Mouse (Mus musculus): ENCODE data around the gene Msi2.

Msi2 gene

GRCm38 (mm10) chr11:88482636-88483035, 235.7 kb downstream of the Msi2 start:
- DNase-seq (ENCODE audit: low read depth): no peak

GRCm38 (mm10) chr11:88482236-88482635, 236.1 kb downstream of the Msi2 start:
- DNase-seq (ENCODE audit: low read depth): no peak

GRCm38 (mm10) chr11:88481602-88482161, 236.6 kb downstream of the Msi2 start:
- no peak for DNase-seq (ENCODE audit: low read depth)

DNA sequence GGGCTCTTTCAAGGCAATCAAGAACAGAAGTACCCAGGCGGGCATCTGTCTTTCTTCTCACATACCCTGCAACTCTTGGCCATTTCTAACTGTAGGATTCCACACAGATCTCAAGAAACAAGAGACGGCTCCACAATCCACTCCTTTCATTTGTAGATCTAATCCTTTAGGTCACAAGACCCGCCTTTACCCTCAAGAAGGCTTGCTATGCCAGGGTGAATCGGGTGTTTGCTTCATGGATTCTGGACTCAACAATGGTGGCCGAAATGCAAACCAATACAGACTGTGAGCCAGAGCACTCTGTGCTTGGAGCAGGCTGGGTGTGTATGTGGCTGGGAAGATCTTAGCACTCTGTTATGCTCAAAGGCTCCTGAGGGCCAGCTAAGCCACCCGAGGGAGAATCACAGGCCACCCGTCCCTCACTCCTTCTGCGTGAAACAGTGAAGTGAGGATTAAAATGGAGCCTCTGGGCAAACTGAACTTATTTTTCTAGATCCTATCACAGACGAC, 237.2 kb downstream of the Msi2 start:
- no peak for DNase-seq (ENCODE audit: low read depth)

DNA sequence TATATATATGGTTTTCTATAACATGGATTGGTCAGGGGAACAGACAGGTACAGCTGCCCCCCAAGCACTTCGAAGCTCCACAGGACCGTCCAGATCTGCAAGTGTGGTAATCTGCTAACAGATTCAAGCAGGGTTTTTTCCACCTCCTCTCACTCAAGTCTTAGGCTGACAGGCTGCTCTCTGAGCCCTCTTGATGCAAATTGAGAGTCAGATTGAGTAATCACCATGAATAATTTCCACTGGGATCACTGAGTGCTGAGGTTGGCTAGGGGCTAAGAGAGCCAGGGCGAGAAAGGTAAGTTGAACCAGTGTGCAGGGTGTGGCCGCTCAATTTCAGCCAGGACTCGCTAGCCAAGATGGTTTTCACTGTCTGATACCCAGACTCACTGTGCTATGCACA, 238.8 kb downstream of the Msi2 start:
- no peak for DNase-seq (ENCODE audit: low read depth)

GRCm38 (mm10) chr11:88474889-88475440, 243.3 kb downstream of the Msi2 start:
- no peak for DNase-seq (ENCODE audit: low read depth)

- DNase-seq (ENCODE audit: low read depth): no peak
Observed at GRCm38 (mm10) chr11:88472731-88473130, 245.6 kb downstream of the Msi2 start.

DNA sequence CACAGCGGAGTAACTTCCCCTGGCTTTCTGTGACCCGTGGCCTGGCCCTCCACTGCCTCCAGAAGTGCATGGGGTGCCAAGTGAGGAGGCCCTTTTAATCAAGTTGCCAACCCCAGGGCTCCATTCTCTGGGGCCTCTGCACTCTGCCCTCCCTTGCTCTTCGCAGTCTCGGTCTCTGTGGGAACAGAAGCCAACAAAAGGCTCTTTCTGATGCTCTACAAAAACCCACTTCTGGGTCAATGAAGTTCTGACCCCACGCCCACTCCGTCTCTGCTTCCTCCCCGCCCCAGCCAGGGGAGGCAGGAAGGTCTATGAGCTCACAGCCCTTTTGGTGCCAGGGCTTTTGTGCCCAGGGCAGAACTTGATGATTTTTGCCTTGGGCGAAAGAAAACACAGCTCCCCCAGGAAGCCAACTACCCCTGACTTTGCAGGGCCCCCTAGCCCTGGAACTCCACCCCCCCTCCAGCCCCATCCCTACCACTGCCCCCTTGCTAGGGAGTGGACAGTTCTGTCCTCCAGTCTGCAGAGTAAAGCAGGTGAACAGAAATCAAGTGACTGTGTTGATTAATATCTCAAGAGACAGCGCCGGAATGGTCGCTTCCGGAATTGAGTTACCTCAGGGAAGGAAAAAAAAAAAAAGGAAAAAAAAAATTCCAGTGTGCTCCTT, 246.2 kb downstream of the Msi2 start:
- no peak for DNase-seq (ENCODE audit: low read depth)

DNA sequence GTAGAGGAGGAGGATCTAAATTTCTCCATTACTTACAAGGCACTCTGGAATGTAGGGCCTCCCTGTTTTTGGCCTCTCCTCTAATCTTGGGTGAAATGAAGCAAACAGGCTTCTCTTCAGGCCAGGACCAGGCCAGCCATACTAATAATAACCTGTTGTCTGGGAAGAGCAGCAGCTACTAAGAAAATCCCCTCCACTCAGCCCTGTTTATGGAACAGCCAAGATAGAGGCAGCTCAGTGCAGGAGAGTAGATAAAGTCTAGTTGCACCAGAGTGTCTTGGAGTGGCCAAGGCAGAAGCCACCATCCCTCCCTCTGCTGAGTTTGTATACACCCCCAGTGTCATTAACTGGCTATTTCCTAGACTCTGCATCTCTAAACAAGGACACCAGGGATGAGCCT, 247.7 kb downstream of the Msi2 start:
- DNase-seq (ENCODE audit: low read depth): no peak

DNA sequence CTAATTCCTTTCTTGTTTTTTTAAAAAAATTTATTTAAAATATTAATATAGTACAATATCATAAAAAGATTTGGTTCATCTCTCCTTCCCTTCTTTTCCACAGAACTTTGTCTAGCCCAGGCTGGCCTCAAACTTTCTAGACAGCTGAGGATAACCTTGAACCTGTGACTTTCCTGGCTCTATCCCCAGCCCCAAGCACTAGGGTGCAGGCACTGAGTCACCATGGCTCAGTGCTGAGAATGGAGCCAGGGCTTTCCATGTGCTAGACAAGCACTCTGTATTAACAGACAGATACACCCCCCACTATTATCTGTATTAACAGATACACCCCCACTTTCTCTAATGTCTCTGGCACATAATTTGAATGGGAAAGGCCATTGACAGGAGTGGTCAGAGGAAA, 249.3 kb downstream of the Msi2 start:
- DNase-seq (ENCODE audit: low read depth): no peak

GRCm38 (mm10) chr11:88467498-88468245, 250.6 kb downstream of the Msi2 start:
- DNase-seq (ENCODE audit: low read depth): no peak

DNA sequence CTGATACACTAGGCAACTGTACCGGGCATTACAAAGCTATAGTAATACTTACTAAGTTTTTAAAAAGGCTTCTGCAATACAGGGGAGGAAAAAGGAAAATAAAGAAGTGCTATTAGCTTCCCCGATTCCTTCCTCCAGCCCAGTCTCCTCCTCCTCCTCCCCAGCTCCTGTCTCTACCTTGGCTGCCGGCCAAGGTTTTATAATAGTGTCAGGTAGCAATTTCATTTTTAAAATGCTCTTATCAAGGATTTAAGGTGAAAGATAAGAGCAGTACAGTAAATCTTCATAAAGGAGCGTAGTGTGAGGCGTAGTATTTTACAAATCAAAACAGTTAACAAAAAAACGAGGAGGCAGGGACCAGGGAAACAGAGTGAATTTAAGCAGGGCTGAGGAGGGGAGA, 254.4 kb downstream of the Msi2 start:
- DNase-seq (ENCODE audit: low read depth): no peak

GRCm38 (mm10) chr11:88462789-88463188, 255.5 kb downstream of the Msi2 start:
- no peak for DNase-seq (ENCODE audit: low read depth)

- no peak for DNase-seq (ENCODE audit: low read depth)
Observed at GRCm38 (mm10) chr11:88461601-88462000, 256.7 kb downstream of the Msi2 start.

GRCm38 (mm10) chr11:88459946-88460736, 258.2 kb downstream of the Msi2 start:
- no peak for DNase-seq (ENCODE audit: low read depth)

DNA sequence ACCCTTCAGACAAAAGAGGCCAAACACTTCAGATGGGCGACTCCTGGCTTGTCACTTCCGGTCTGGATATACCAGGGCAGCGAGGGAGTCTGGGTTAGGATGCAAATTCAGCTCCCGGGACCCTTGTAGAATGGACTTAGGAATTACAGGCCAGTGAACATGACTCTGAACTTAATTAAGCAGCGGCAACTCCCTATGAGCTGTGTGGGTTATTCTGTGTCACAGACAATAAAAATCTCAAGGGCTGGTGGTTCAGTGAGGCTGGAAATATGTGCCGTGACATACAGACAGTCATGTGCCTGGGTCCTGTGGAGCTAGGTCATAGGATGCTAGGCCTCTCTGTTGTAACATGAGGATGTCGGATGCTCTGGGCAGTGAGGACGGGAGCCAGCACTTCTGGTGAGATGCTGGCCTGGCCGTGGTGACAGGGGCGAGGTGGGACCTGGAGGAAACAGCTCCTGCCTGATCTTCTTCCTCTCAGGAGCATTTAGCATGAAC, 261.0 kb downstream of the Msi2 start:
- no peak for DNase-seq (ENCODE audit: low read depth)

- peak; percentile 75 for DNase-seq (ENCODE audit: low read depth)
Observed at GRCm38 (mm10) chr11:88454867-88455806, 263.2 kb downstream of the Msi2 start.

- no peak for DNase-seq (ENCODE audit: low read depth)
Observed at GRCm38 (mm10) chr11:88449180-88449579, 269.1 kb downstream of the Msi2 start.

DNA sequence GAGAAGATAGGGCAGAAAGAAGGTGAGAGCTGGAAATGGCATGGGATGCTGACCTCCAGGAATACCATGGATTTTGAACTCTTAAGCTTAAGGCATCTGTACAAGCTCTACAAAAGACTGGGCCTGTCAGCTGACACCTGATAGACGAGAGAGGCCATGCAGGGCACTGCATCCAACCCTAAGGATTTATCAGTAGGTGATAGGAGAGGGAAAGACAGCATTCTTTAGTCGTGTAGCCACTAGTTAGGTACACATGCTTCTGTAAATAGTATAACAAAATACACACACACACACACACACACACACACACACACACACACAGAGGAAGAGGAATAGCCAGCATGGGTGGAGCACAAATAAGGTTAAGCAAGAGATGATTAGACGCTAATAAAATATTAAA, 269.7 kb downstream of the Msi2 start:
- DNase-seq (ENCODE audit: low read depth): no peak

- DNase-seq (ENCODE audit: low read depth): no peak
Observed at GRCm38 (mm10) chr11:88447350-88447749, 271.0 kb downstream of the Msi2 start.

DNA sequence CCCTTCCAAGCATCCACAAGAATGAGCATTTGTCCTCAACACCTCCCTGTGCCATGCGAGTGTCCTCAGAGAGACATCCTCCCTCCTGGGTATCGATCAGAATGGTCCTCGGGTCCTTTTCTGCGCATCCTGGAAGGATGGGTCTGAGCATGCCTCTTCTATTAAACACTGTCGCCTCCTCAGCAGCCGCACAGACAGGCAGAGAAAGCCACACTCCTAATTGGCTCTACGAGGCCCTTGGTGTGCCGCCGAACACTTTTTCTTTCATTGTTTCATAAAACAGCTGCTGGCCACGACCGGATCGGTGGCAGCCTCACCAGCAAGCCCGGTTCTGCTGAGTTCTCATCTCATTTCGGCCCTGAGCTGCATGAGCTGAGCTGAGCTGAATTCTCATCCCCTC, 274.4 kb downstream of the Msi2 start:
- no peak for DNase-seq (ENCODE audit: low read depth)
